Mouse (Mus musculus) sigmoid colon, adult 10 weeks (tissue): ENCODE measurements around the gene Elovl1. TPM values are rescaled to one million over a fixed set of nuclear protein-coding genes. Genes with fewer than 3 reads are reported as not detected.

Source experiments
- polyA plus RNA-seq: library from polyadenylated mRNA; stranded (reverse); fragments of 350-450 nt; fragmentation: Illumina TruSeq; extraction: RNeasy Lipid Tissue Mini Kit (QIAGEN cat#74804); gene quantifications from one replicate; pipeline ENCODE4 v1.2.3, GENCODE M21; 2014; ENCODE audit warnings: low read depth, low replicate concordance

The Elovl1 gene
- polyA plus RNA-seq: 33.0 TPM

GRCm38 (mm10) chr4:118427768-118428451 lies at the start of gene Elovl1:
Gene Elovl1 (plus strand): TSS chr4:118428093.

GRCm38 (mm10) chr4:118409142-118409900 lies 18.6 kb upstream of the Elovl1 start, which contains the start of the genes Szt2 and Med8:
Gene Szt2 (minus strand): TSS chr4:118409273.
Gene Med8 (plus strand): TSS chr4:118409337.

GRCm38 (mm10) chr4:118436820-118437603 lies 9.1 kb downstream of the Elovl1 start, which contains the start of gene Cdc20:
Gene Cdc20 (minus strand): TSS chr4:118437352.

GRCm38 (mm10) chr4:118457345-118457975 lies 29.6 kb downstream of the Elovl1 start, which contains the start of gene Mpl:
Gene Mpl (minus strand): TSS chr4:118457513.

Other genes starting within 250 kb of the Elovl1 start
- gene Kdm4a, start 248.1 kb upstream of the Elovl1 start, polyA plus RNA-seq: 5.5 TPM
- gene Ptprf, start 136.7 kb upstream of the Elovl1 start, polyA plus RNA-seq: 6.0 TPM
- gene Szt2, start 18.8 kb upstream of the Elovl1 start, polyA plus RNA-seq: 2.6 TPM
- 52.9 TPM for gene Med8, start 18.8 kb upstream of the Elovl1 start, polyA plus RNA-seq
- gene Cdc20, start 9.3 kb downstream of the Elovl1 start, polyA plus RNA-seq: 0.88 TPM
- not detected for gene Mpl, start 29.4 kb downstream of the Elovl1 start, polyA plus RNA-seq
- gene Tie1, start 62.0 kb downstream of the Elovl1 start, polyA plus RNA-seq: 0.60 TPM
- gene 2610528J11Rik, start 98.9 kb downstream of the Elovl1 start, polyA plus RNA-seq: 17.1 TPM
- gene Tmem125, start 116.0 kb downstream of the Elovl1 start, polyA plus RNA-seq: 3.1 TPM
- not detected for gene Cfap57, start 192.7 kb downstream of the Elovl1 start, polyA plus RNA-seq
- gene Ebna1bp2, start 192.7 kb downstream of the Elovl1 start, polyA plus RNA-seq: 20.9 TPM
- not detected for gene Olfr62, start 230.9 kb downstream of the Elovl1 start, polyA plus RNA-seq